Mouse (Mus musculus): Measurements from ENCODE around the gene Arl6ip6.

DNA sequence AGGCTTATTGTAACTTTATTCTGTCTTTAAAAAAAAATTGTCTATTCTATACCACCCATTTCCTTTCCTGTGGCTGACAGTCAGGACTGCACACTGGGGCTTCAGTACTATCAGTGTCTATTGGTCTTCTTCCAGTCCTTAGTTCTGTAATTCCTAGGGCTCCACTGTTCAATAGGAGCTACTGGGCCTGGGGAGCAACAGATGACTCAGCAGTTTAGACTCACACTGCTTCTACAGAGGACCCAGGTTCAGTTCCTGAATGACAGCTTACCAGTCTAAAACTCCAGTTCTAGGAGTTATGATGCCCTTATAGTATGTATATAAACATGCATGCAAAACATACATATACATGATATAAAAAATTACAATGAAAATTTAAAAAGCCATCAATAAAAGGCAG lies 44.7 kb upstream of the Arl6ip6 start:
- no peak for TF ChIP-seq POLR2A (IDR thresholded peaks at IDR 0.05; ENCODE audit: extremely low read depth, insufficient read depth, low read length)
- TF ChIP-seq CTCF (IDR thresholded peaks at IDR 0.05; ENCODE audit: extremely low read depth, insufficient read depth, low read length), result no peak

Measured in cortical plate, adult 2 months (tissue).